Mouse (Mus musculus) limb, embryonic 15.5 days (tissue): ENCODE results near the gene Mdh1b. TPM values are rescaled to one million over a fixed set of nuclear protein-coding genes. Genes with fewer than 3 reads are reported as not detected.
A peak's percentile ranks its signal among the peaks of the same experiment; 100 is the strongest.

ENCODE experiments used
- ATAC-seq: fragments of 200-750 bp; cut with Nextera tagmentation; 2 replicates; pipeline ENCODE4 v1.8.0; 2017; ENCODE audit warnings: low read depth, moderate TSS enrichment; ENCODE audit not compliant: insufficient number of reproducible peaks, low FRiP score, low TSS enrichment
- H3K27ac ChIP-seq: fragments of 300-500 bp; sonication (generic); 2 replicates; pipeline ENCODE4 v1.5.1; 2015; ENCODE audit warnings: moderate library complexity, mild to moderate bottlenecking, inconsistent platforms
- H3K27me3 ChIP-seq: fragments of 300-500 bp; sonication (generic); 2 replicates; pipeline ENCODE4 v1.6.1; 2015; ENCODE audit warnings: inconsistent platforms
- H3K36me3 ChIP-seq: fragments of 300-500 bp; sonication (generic); 2 replicates; pipeline ENCODE4 v1.6.1; 2015; ENCODE audit warnings: inconsistent platforms
- H3K4me1 ChIP-seq: fragments of 300-500 bp; sonication (generic); 2 replicates; pipeline ENCODE4 v1.6.1; 2015; ENCODE audit warnings: inconsistent platforms
- H3K4me2 ChIP-seq: fragments of 300-500 bp; sonication (generic); 2 replicates; pipeline ENCODE4 v1.6.1; 2015; ENCODE audit warnings: mild to moderate bottlenecking, inconsistent platforms
- H3K4me3 ChIP-seq: fragments of 300-500 bp; sonication (generic); 2 replicates; pipeline ENCODE4 v1.5.1; 2015; ENCODE audit warnings: mild to moderate bottlenecking, inconsistent platforms
- H3K9ac ChIP-seq: fragments of 300-500 bp; sonication (generic); 2 replicates; pipeline ENCODE4 v1.6.1; 2015; ENCODE audit warnings: inconsistent platforms
- H3K9me3 ChIP-seq: fragments of 300-500 bp; sonication (generic); 2 replicates; pipeline ENCODE4 v1.6.1; 2016; ENCODE audit warnings: inconsistent platforms
- WGBS: fragments of 180-500 bp; shearing (Covaris S2); methylation state at CpG from one replicate; pipeline ENCODE4 v1.1.7; 2015; 5-methylcytosine and 5-hydroxymethylcytosine counted together
- polyA plus RNA-seq: library from polyadenylated mRNA; unstranded; fragments of >200 nt; fragmentation: Nextera tagmentation; extraction: Ambion mirVana; gene quantifications from 2 replicates; pipeline ENCODE4 v1.2.1, GENCODE M21; 2015

The Mdh1b gene
- polyA plus RNA-seq, 1 experiment from 2014 or later = not detected

GRCm38 (mm10) chr1:63708876-63709275 is 21.2 kb downstream of the Mdh1b start:
- Histone ChIP-seq H3K27ac (no peak overlapping the region), H3K9ac (no peak overlapping the region), H3K4me2 (no peak overlapping the region), H3K4me1 (0 out of 2 replicates have a peak, but pooled peaks cover 5% of the 10 kb centered on the region), H3K9me3 (no peaks in the 10 kb centered on the region), H3K27me3 (no peaks in the 10 kb centered on the region), H3K36me3 (no peaks in the 10 kb centered on the region), H3K4me3 (no peak overlapping the region)
- 73% methylated on average over 3 of the region's 3 CpGs for WGBS
- no peak for ATAC-seq

DNA sequence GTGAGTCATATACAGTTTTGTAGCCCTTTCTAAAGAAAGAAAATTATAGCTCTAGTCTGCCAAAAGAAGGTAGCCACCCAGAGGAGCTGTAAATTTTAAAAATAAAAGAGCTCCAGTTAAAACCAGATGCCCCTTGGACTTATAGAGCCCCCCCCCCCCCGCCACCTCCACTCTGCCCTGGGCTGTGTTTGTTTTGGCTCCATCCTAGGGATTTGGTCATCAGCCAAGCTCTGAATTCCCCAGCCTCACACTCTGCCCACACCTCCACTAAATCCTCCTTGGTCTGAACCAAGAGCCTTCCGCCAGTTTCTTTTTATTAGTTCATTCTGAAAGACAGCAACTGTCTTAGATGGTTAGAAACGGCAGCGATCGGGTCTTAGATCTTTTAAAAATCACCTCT is 24.4 kb downstream of the Mdh1b start:
- 0 out of 2 replicates have a peak, but pooled peaks cover 5% of the 10 kb centered on the region for H3K4me1 ChIP-seq
- peak overlapping the region; percentile 44; the same call in 1 of the 2 replicates for H3K27ac ChIP-seq
- WGBS = 18% methylated on average over 5 of the region's 5 CpGs
- no peaks in the 10 kb centered on the region for H3K27me3 ChIP-seq
- no peak overlapping the region for H3K4me3 ChIP-seq
- no peak overlapping the region for H3K9ac ChIP-seq
- no peaks in the 10 kb centered on the region for H3K36me3 ChIP-seq
- H3K9me3 ChIP-seq = no peaks in the 10 kb centered on the region
- H3K4me2 ChIP-seq = peak overlapping the region; percentile 8; the same call in 1 of the 2 replicates
- peak; percentile 61 for ATAC-seq

DNA sequence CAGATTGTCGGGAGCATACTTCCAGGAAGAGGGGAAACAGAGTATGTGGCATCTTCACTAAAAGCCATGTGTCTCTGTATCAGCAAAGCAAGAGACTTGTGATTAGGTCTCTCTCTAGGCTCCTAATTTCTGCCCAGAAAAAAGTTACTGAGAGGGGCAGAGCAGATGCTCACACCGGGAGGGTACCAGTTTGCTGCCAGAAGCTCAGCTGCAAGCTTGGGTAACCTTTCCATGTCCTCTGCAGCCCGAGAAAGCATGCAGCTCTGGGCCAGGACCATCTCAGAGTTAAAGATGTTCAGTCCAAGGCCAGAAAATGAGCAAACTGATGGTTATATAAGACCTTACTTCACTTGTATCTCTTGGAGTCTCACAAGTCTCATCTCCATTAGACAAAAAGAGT is 33.3 kb downstream of the Mdh1b start:
- Histone ChIP-seq H3K9ac (no peak overlapping the region), H3K9me3 (no peaks in the 10 kb centered on the region), H3K27me3 (peaks cover 3% of the 10 kb centered on the region; the same call in 1 of the 2 replicates), H3K27ac (no peak overlapping the region), H3K36me3 (no peaks in the 10 kb centered on the region), H3K4me1 (no peaks in the 10 kb centered on the region), H3K4me2 (no peak overlapping the region), H3K4me3 (no peak overlapping the region)
- WGBS = 70% methylated on average over 3 of the region's 3 CpGs
- no peak for ATAC-seq

DNA sequence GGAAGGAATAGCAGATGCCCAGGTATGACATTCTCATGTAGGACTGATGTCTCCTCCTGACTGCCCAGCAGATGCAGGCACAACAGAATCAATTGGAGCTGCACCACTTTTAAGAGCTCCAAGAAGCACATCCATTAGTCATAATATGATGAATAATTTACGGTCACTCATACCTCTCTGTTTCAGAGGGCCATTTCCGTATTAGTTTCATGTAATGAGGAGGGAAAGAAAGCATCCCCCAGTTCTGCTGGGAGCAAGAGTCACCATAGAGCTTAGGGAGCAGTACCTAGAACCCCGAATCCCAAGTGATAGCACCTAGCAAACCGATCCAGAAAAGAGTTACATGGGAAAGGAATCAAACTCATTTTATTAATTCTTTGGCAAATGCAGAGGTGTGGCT is 43.3 kb downstream of the Mdh1b start, which contains the start of gene Dytn:
TSS of gene Dytn (minus strand) at position 101 of the 400 bp plus-strand sequence.
- no peak within 1 kb of the TSS for H3K27ac ChIP-seq
- H3K27me3 ChIP-seq = peaks cover 13% of the 10 kb centered on the region; the same call in 1 of the 2 replicates
- H3K4me3 ChIP-seq = no peak within 1 kb of the TSS
- no peak within 1 kb of the TSS for H3K9ac ChIP-seq
- H3K36me3 ChIP-seq = no peaks in the 10 kb centered on the region
- ATAC-seq = no peak
- 78% methylated on average over 4 of the region's 4 CpGs for WGBS
- no peak within 1 kb of the TSS for H3K4me2 ChIP-seq
- H3K9me3 ChIP-seq = no peaks in the 10 kb centered on the region
- H3K4me1 ChIP-seq = no peaks in the 10 kb centered on the region

- WGBS = 88% methylated on average over 3 of the region's 3 CpGs
- Histone ChIP-seq H3K4me1 (no peaks in the 10 kb centered on the region), H3K36me3 (no peaks in the 10 kb centered on the region), H3K27me3 (peaks cover 3% of the 10 kb centered on the region; the same call in 1 of the 2 replicates), H3K27ac (no peak overlapping the region), H3K9ac (no peak overlapping the region), H3K4me3 (no peak overlapping the region), H3K9me3 (no peaks in the 10 kb centered on the region), H3K4me2 (no peak overlapping the region)
- ATAC-seq = no peak
Observed at GRCm38 (mm10) chr1:63675975-63676374, 54.1 kb downstream of the Mdh1b start.

GRCm38 (mm10) chr1:63668852-63669160 is 61.3 kb downstream of the Mdh1b start:
- Histone ChIP-seq H3K4me1 (no peaks in the 10 kb centered on the region), H3K4me2 (no peak overlapping the region), H3K4me3 (no peak overlapping the region), H3K9me3 (no peaks in the 10 kb centered on the region), H3K9ac (no peak overlapping the region), H3K27ac (no peak overlapping the region), H3K36me3 (no peaks in the 10 kb centered on the region), H3K27me3 (peaks cover 20% of the 10 kb centered on the region)
- no peak for ATAC-seq
- WGBS = 6% methylated on average over 3 of the region's 3 CpGs

GRCm38 (mm10) chr1:63667949-63668851 is 61.9 kb downstream of the Mdh1b start:
- no peak for ATAC-seq
- no peak overlapping the region for H3K27ac ChIP-seq
- H3K4me2 ChIP-seq = no peak overlapping the region
- H3K27me3 ChIP-seq = peaks cover 20% of the 10 kb centered on the region
- H3K4me1 ChIP-seq = no peaks in the 10 kb centered on the region
- H3K36me3 ChIP-seq = no peaks in the 10 kb centered on the region
- WGBS = 22% methylated on average over 13 of the region's 13 CpGs
- H3K4me3 ChIP-seq = no peak overlapping the region
- no peak overlapping the region for H3K9ac ChIP-seq
- no peaks in the 10 kb centered on the region for H3K9me3 ChIP-seq

DNA sequence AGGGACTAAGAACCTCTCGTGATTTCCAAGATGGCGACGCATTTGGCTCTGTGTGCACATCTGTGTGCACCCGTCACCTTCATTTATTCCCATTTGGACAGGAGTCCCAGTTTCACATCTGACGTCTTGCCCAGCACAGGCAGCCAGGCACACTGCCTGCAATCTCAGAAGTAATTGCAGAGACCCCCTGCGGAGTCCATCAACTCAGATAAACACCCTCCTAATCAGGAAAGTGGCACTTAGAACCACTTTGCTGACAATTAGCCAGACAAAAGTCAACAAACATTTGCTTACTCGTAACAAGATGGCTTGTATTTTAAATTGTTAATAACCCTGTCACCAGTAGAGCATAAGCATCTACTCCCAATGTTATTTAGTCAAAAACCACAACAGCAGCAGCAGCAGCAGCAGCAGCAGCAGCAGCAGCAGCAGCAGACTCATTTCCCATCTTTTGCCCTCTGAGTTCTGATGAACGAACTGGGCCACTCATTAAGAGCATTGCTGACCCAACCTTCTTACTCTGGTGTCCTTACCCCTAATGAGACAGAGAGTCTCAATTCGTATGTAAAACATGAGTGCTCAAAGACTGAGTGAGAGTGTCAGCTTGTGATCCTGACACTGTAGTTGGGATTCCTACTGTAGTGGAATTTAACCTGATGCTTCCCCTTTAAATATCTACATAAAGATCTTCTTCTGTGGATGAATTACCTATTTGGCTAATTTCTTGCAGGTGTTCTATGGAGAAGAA is 62.7 kb downstream of the Mdh1b start:
- 28% methylated on average over 9 of the region's 9 CpGs for WGBS
- no peak for ATAC-seq
- Histone ChIP-seq H3K4me2 (no peak overlapping the region), H3K9me3 (no peaks in the 10 kb centered on the region), H3K4me3 (no peak overlapping the region), H3K27ac (no peak overlapping the region), H3K36me3 (no peaks in the 10 kb centered on the region), H3K27me3 (peaks cover 20% of the 10 kb centered on the region), H3K4me1 (no peaks in the 10 kb centered on the region), H3K9ac (no peak overlapping the region)

GRCm38 (mm10) chr1:63666089-63666488 is 64.0 kb downstream of the Mdh1b start:
- WGBS = 87% methylated on average over 2 of the region's 2 CpGs
- Histone ChIP-seq H3K4me3 (no peak overlapping the region), H3K27ac (no peak overlapping the region), H3K9me3 (no peaks in the 10 kb centered on the region), H3K4me2 (no peak overlapping the region), H3K36me3 (no peaks in the 10 kb centered on the region), H3K27me3 (peaks cover 21% of the 10 kb centered on the region), H3K4me1 (no peaks in the 10 kb centered on the region), H3K9ac (no peak overlapping the region)
- no peak for ATAC-seq

GRCm38 (mm10) chr1:63659591-63659990 is 70.5 kb downstream of the Mdh1b start:
- Histone ChIP-seq H3K36me3 (no peaks in the 10 kb centered on the region), H3K27me3 (peaks cover 14% of the 10 kb centered on the region; the same call in 1 of the 2 replicates), H3K4me3 (no peak overlapping the region), H3K9ac (no peak overlapping the region), H3K4me1 (no peaks in the 10 kb centered on the region), H3K4me2 (no peak overlapping the region), H3K27ac (no peak overlapping the region), H3K9me3 (no peaks in the 10 kb centered on the region)
- WGBS = 1% methylated on average over 7 of the region's 7 CpGs
- no peak for ATAC-seq

GRCm38 (mm10) chr1:63658016-63658415 is 72.1 kb downstream of the Mdh1b start:
- Histone ChIP-seq H3K4me2 (no peak overlapping the region), H3K9ac (no peak overlapping the region), H3K4me1 (no peaks in the 10 kb centered on the region), H3K27me3 (peaks cover 9% of the 10 kb centered on the region; the same call in 1 of the 2 replicates), H3K9me3 (no peaks in the 10 kb centered on the region), H3K27ac (no peak overlapping the region), H3K4me3 (no peak overlapping the region), H3K36me3 (no peaks in the 10 kb centered on the region)
- WGBS = 8% methylated on average over 6 of the region's 6 CpGs
- ATAC-seq = no peak
